Mouse (Mus musculus) lung, postnatal 0 days (tissue): ENCODE measurements around the gene Hyal2. TPM values are rescaled to one million over a fixed set of nuclear protein-coding genes. Genes with fewer than 3 reads are reported as not detected.
A peak's percentile ranks its signal among the peaks of the same experiment; 100 is the strongest.

Experiments
- ATAC-seq: fragments of 200-750 bp; cut with Nextera tagmentation; 2 replicates; pipeline ENCODE4 v1.8.0; 2017; ENCODE audit warnings: moderate library complexity
- DNase-seq: peaks from one replicate; pipeline ENCODE4 v3.0.0-alpha.2; 2016; ENCODE audit warnings: low spot score
- H3K27ac ChIP-seq: fragments of 300-500 bp; sonication (generic); 2 replicates; pipeline ENCODE4 v1.5.1; 2014; ENCODE audit warnings: antibody characterized with exemption, mild to moderate bottlenecking, low read length, mixed read lengths
- H3K27me3 ChIP-seq: fragments of 300-500 bp; sonication (generic); replicated peaks from 2 replicates; pipeline ENCODE4 v1.6.1; 2014; ENCODE audit warnings: low read length, mixed read lengths; ENCODE audit not compliant: insufficient read depth
- H3K36me3 ChIP-seq: fragments of 300-500 bp; sonication (generic); 2 replicates; pipeline ENCODE4 v1.6.1; 2014; ENCODE audit warnings: low read length, mixed read lengths; ENCODE audit not compliant: insufficient read depth
- H3K4me1 ChIP-seq: fragments of 300-500 bp; sonication (generic); 2 replicates; pipeline ENCODE4 v1.6.1; 2014; ENCODE audit warnings: antibody characterized with exemption, low read depth, low read length, mixed read lengths; ENCODE audit not compliant: insufficient read depth
- H3K4me2 ChIP-seq: fragments of 300-500 bp; sonication (generic); replicated peaks from 2 replicates; pipeline ENCODE4 v1.6.1; 2014; ENCODE audit warnings: low read depth, mild to moderate bottlenecking, low read length, moderate library complexity, mixed read lengths
- H3K4me3 ChIP-seq: fragments of 300-500 bp; sonication (generic); 2 replicates; pipeline ENCODE4 v1.5.1; 2014; ENCODE audit warnings: low read depth, low read length
- H3K9ac ChIP-seq: fragments of 300-500 bp; sonication (generic); replicated peaks from 2 replicates; pipeline ENCODE4 v1.6.1; 2014; ENCODE audit warnings: low read depth, mild to moderate bottlenecking
- H3K9me3 ChIP-seq: fragments of 300-500 bp; sonication (generic); 2 replicates; pipeline ENCODE4 v1.6.1; 2016; ENCODE audit warnings: low read length, mixed read lengths
- CTCF ChIP-seq: IDR thresholded peaks from 2 replicates; pipeline ENCODE4 v1.5.1; 2016; ENCODE audit warnings: antibody characterized with exemption, mild to moderate bottlenecking
- EP300 ChIP-seq: IDR thresholded peaks from 2 replicates; pipeline ENCODE4 v1.6.1; 2016; ENCODE audit warnings: antibody characterized with exemption, mild to moderate bottlenecking, control low read depth
- WGBS: fragments of 180-500 bp; shearing (Covaris S2); extraction: QIAGEN DNeasy Blood & Tissue Kit; methylation state at CpG from one replicate; pipeline ENCODE4 v1.1.7; 2014; 5-methylcytosine and 5-hydroxymethylcytosine counted together
- polyA plus RNA-seq: library from polyadenylated mRNA; unstranded; fragments of >200 nt; fragmentation: Nextera tagmentation; extraction: Ambion mirVana; gene quantifications from 2 replicates; pipeline ENCODE4 v1.2.1, GENCODE M21; 2015

Hyal2 gene
- polyA plus RNA-seq, 1 experiment from 2014 or later, result 103 TPM

GRCm38 (mm10) chr9:107590058-107590772, 22.5 kb downstream of the Hyal2 start:
- peak overlapping the region; percentile 66 for H3K27ac ChIP-seq
- H3K9me3 ChIP-seq, result no peaks in the 10 kb centered on the region
- DNase-seq (peak; percentile 87), ATAC-seq (peak; percentile 42)
- WGBS, result 64% methylated on average over 25 of the region's 25 CpGs
- H3K4me3 ChIP-seq, result no peak overlapping the region
- H3K36me3 ChIP-seq, result peaks cover 23% of the 10 kb centered on the region
- H3K4me1 ChIP-seq, result peaks cover 15% of the 10 kb centered on the region
- no peak overlapping the region; the same call in 1 of the 2 replicates for H3K4me2 ChIP-seq
- TF ChIP-seq CTCF (peak; percentile 5; the same call in 1 of the 2 replicates), EP300 (no peak)
- no peaks in the 10 kb centered on the region for H3K27me3 ChIP-seq
- H3K9ac ChIP-seq, result no peak overlapping the region

GRCm38 (mm10) chr9:107590773-107591060, 23.0 kb downstream of the Hyal2 start:
- Histone ChIP-seq H3K4me1 (peaks cover 15% of the 10 kb centered on the region), H3K4me2 (no peak overlapping the region; the same call in 1 of the 2 replicates), H3K27ac (peak overlapping the region; percentile 66), H3K27me3 (no peaks in the 10 kb centered on the region), H3K4me3 (no peak overlapping the region), H3K36me3 (peaks cover 23% of the 10 kb centered on the region), H3K9me3 (no peaks in the 10 kb centered on the region), H3K9ac (no peak overlapping the region)
- peak; percentile 61 for DNase-seq
- no peak for ATAC-seq
- 55% methylated on average over 6 of the region's 6 CpGs for WGBS
- TF ChIP-seq CTCF, result no peak
- no peak for TF ChIP-seq EP300

DNA sequence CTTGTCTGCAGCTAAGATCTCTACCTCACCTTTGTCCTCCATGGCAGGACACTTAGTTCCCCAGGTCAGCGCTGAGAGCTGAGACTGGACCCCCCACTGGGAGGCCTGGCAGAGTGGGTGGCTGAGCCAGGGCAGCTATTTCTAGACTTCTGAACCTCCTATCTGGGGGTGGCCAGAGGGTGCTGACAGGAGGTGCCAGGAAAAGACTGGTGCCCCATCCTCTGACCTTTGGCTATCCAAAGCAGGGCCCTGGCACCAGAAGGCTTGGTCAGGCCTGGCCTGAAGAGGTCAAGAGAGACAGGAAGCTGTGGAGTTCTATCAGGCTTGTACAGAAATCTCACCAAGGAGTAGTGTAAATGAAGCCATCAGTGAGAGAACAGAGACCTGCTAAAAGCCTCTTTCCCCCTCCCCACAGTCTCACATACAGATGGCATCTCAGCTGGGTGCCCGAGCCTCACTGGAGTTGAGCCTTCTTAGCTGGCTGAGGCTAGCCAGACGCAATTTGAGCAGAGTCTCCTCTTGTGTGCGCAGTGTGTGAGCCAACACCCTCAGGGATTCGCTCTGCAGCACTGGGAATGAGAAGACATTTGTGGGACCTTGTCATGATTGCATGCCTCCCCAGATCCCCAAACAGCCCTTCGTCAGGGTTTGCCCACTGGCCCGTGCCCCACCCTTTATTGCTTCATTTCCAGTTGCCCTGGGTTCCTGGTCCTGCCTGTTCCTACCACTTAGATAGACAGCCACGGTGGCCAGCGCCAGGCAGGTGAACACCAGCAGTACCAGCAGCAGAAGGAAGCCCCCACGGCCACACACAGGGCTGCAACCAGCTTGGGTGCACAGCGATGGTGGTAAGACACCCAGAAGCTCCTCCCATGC, 25.6 kb downstream of the Hyal2 start:
- WGBS, result 84% methylated on average over 11 of the region's 11 CpGs
- Histone ChIP-seq H3K9me3 (no peaks in the 10 kb centered on the region), H3K27ac (no peak overlapping the region), H3K27me3 (no peaks in the 10 kb centered on the region), H3K9ac (no peak overlapping the region), H3K36me3 (peaks cover 23% of the 10 kb centered on the region), H3K4me1 (peaks cover 13% of the 10 kb centered on the region), H3K4me2 (no peak overlapping the region), H3K4me3 (no peak overlapping the region)
- TF ChIP-seq CTCF, result no peak
- no peak for TF ChIP-seq EP300
- DNase-seq, result no peak
- ATAC-seq, result no peak

DNA sequence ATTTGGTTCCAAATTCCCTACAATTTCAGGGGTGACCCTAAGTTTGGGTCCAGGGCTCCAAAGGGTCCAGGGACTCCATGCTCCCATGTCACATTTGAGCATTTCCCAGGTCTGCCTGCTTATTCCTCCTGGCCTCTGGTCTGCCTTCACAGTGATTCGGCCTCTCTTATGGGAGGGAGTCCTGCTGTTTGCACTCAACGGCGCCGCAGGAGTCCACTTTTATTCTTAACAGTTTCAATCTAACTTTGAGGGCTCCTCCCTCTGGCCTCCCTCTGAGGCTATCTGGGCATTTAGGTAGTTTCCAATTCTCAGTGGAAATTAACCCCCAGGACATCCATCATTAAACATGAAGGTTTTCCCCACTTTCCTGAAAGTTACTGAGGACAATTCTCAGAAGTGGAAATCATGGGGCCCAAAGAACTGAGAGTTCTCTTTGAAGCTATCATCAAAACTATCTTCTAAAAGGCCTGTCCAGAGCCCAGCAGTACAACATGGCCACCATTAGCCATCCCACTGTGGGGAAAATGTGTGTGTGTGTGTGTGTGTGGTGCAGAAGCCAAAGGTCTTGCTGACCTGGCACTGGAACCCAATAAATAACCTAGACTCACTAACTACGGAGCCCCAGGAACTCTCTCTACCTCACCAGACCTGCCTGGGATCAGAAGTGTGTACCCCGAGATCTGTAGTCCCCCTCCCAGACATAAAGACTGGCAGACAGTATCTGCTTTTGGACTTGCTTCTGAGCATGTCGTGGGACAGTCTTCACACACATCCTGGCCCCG, 26.7 kb downstream of the Hyal2 start:
- no peak for TF ChIP-seq CTCF
- H3K4me1 ChIP-seq, result 0 out of 2 replicates have a peak, but pooled peaks cover 6% of the 10 kb centered on the region
- no peak overlapping the region for H3K27ac ChIP-seq
- no peak overlapping the region for H3K4me2 ChIP-seq
- 77% methylated on average over 8 of the region's 8 CpGs for WGBS
- peaks cover 23% of the 10 kb centered on the region for H3K36me3 ChIP-seq
- ATAC-seq (no peak), DNase-seq (no peak)
- no peak overlapping the region for H3K4me3 ChIP-seq
- H3K9me3 ChIP-seq, result no peaks in the 10 kb centered on the region
- H3K9ac ChIP-seq, result no peak overlapping the region
- no peaks in the 10 kb centered on the region for H3K27me3 ChIP-seq

GRCm38 (mm10) chr9:107596619-107597569, 29.1 kb downstream of the Hyal2 start:
- TF ChIP-seq CTCF (no peak), EP300 (no peak)
- H3K27me3 ChIP-seq, result no peaks in the 10 kb centered on the region
- peaks cover 12% of the 10 kb centered on the region; the same call in 1 of the 2 replicates for H3K36me3 ChIP-seq
- no peak overlapping the region for H3K9ac ChIP-seq
- no peak overlapping the region for H3K4me2 ChIP-seq
- peak; percentile 25 for ATAC-seq
- 78% methylated on average over 11 of the region's 11 CpGs for WGBS
- DNase-seq, result no peak
- no peak overlapping the region for H3K4me3 ChIP-seq
- H3K27ac ChIP-seq, result no peak overlapping the region
- H3K9me3 ChIP-seq, result no peaks in the 10 kb centered on the region
- 0 out of 2 replicates have a peak, but pooled peaks cover 3% of the 10 kb centered on the region for H3K4me1 ChIP-seq
